Mouse (Mus musculus): ENCODE data around the gene Scyl2.

- TF ChIP-seq EP300 (IDR thresholded peaks at IDR 0.05; ENCODE audit: low read depth) = no peak
- no peak for TF ChIP-seq CTCF (IDR thresholded peaks at IDR 0.05; ENCODE audit: low read depth)
Measured at GRCm38 (mm10) chr10:89624196-89624595, 61.9 kb downstream of the Scyl2 start.
